Mouse (Mus musculus): ENCODE measurements around the gene Kansl1.

- TF ChIP-seq USF1 (IDR thresholded peaks at IDR 0.05; ENCODE audit: low read depth) (no peak), TCF12 (IDR thresholded peaks at IDR 0.05; ENCODE audit: insufficient read depth, poor library complexity, severe bottlenecking) (no peak), POLR2AphosphoS2 (IDR thresholded peaks at IDR 0.05; ENCODE audit: insufficient read length, low read depth) (no peak)
Measured at GRCm38 (mm10) chr11:104331208-104331607, 137.5 kb downstream of the Kansl1 start.
